10 mouse cellular contexts compared by ENCODE assay signal in genomic region chr11:97500720-97501448, GRCm38 (mm10). TPM values are rescaled to one million over a fixed set of nuclear protein-coding genes. Genes with fewer than 3 reads are reported as not detected.
DNase-seq lines count a peak whose midpoint lies in the region; ATAC-seq lines count a peak whose summit lies in the region.
"Had no signal": no experiment of that assay in that cellular context is flagged by ENCODE, and none has a peak within 500 bp of the region (broad histone marks: within the 10 kb centered on the region; RNA-seq: fewer than 3 reads in every experiment).

No protein-coding gene starts in this region.

- 79% methylated on average over 51 of the region's 51 CpGs for WGBS in liver, embryonic 12.5 days (ENCODE audit: insufficient replicate concordance)
- 3% methylated on average over 51 of the region's 51 CpGs for WGBS in forebrain, embryonic 14.5 days
- 9% methylated on average over 51 of the region's 51 CpGs for WGBS in limb, embryonic 12.5 days

- H3K27ac ChIP-seq in liver, embryonic 12.5 days: no peak overlapping the region
- no peak overlapping the region for H3K27ac ChIP-seq in forebrain, embryonic 14.5 days (ENCODE audit: low read depth, low read length)
- H3K27ac ChIP-seq in limb, embryonic 12.5 days: no peak overlapping the region

- H3K9ac ChIP-seq in liver, embryonic 12.5 days: no peak overlapping the region
- peak overlapping the region; percentile 54 for H3K9ac ChIP-seq in forebrain, embryonic 14.5 days (ENCODE audit: low read length)
- peak overlapping the region; percentile 50 for H3K9ac ChIP-seq in limb, embryonic 12.5 days (replicated peaks)

- no peaks in the 10 kb centered on the region for H3K9me3 ChIP-seq in liver, embryonic 12.5 days (replicated peaks)
- H3K9me3 ChIP-seq in forebrain, embryonic 14.5 days (replicated peaks; ENCODE audit: control insufficient read depth, low read length): no peaks in the 10 kb centered on the region
- H3K9me3 ChIP-seq in limb, embryonic 12.5 days: no peaks in the 10 kb centered on the region

- H3K27me3 ChIP-seq in liver, embryonic 12.5 days (replicated peaks): peaks cover 34% of the 10 kb centered on the region
- peaks cover 37% of the 10 kb centered on the region for H3K27me3 ChIP-seq in forebrain, embryonic 14.5 days (replicated peaks; ENCODE audit: control insufficient read depth, insufficient read depth, low read length)
- H3K27me3 ChIP-seq in limb, embryonic 12.5 days: peaks cover 67% of the 10 kb centered on the region

- H3K36me3 ChIP-seq in liver, embryonic 12.5 days: peaks cover 67% of the 10 kb centered on the region
- H3K36me3 ChIP-seq in forebrain, embryonic 14.5 days (ENCODE audit: control insufficient read depth, insufficient read depth, low read length): no peaks in the 10 kb centered on the region
- H3K36me3 ChIP-seq in limb, embryonic 12.5 days: peaks cover 29% of the 10 kb centered on the region

- ATAC-seq in liver, embryonic 12.5 days: no peak
- ATAC-seq in forebrain, embryonic 14.5 days: peak; percentile 61; the same call in 1 of the 2 replicates
- no peak for ATAC-seq in limb, embryonic 12.5 days (ENCODE audit: insufficient number of reproducible peaks, insufficient read depth, low FRiP score, low TSS enrichment, low read depth)

- no peak for DNase-seq in liver
- no peak for DNase-seq in forebrain, embryonic 14.5 days (ENCODE audit: low spot score)
- peak; percentile 56 for DNase-seq in retina, postnatal 1 day
- DNase-seq in Muller cell, postnatal 12 days (ENCODE audit: inconsistent ontology term): no peak
- DNase-seq in ovary, adult 18-20 months (ENCODE audit: low spot score): no peak
- no peak for DNase-seq in adrenal gland, adult 2 months
- DNase-seq: kidney, postnatal 25 days; thymus, postnatal 4 days had no signal

- H3K4me2 ChIP-seq in liver, embryonic 12.5 days: peak overlapping the region; percentile 49
- peak overlapping the region; percentile 66 for H3K4me2 ChIP-seq in forebrain, embryonic 14.5 days (ENCODE audit: low read length)
- H3K4me2 ChIP-seq in limb, embryonic 12.5 days: peak overlapping the region; percentile 74

- peak overlapping the region; percentile 18 for H3K4me3 ChIP-seq in liver, embryonic 12.5 days
- peak overlapping the region; percentile 33 for H3K4me3 ChIP-seq in forebrain, embryonic 14.5 days (ENCODE audit: low read depth, low read length)
- peak overlapping the region; percentile 45 for H3K4me3 ChIP-seq in limb, embryonic 12.5 days (replicated peaks)

- H3K4me1 ChIP-seq in liver, embryonic 12.5 days: peaks cover 14% of the 10 kb centered on the region; the same call in 1 of the 2 replicates
- H3K4me1 ChIP-seq in forebrain, embryonic 14.5 days (ENCODE audit: control insufficient read depth, insufficient read depth, low read length): peaks cover 10% of the 10 kb centered on the region
- H3K4me1 ChIP-seq in limb, embryonic 12.5 days (replicated peaks): peaks cover 22% of the 10 kb centered on the region

RNA-seq across cellular contexts. Expression of gene 4933428G20Rik, which starts 0.7 kb away (rescaled TPM):
- polyA plus RNA-seq in liver, embryonic 12.5 days (2016; fragmentation: Nextera tagmentation; extraction: Ambion mirVana): 1.3 and 1.4 TPM in 2 replicates
- 0.40 TPM in 1 of 2 replicates, not detected in the other for polyA plus RNA-seq in forebrain, embryonic 14.5 days (2014; fragmentation: Nextera tagmentation; extraction: Ambion mirVana)
- 0.36 and 1.4 TPM in 2 replicates for polyA plus RNA-seq in limb, embryonic 12.5 days (2016; fragmentation: Nextera tagmentation; extraction: Ambion mirVana)
- under 1 TPM in 1 of 2 experiments, not detected in 1; 0.59 TPM for total RNA-seq in adrenal gland, adult 2 months (2021)
- polyA plus RNA-seq in adrenal gland, adult 2 months (2012; rRNA removed): 0.07 and 0.09 TPM in 2 replicates
